Mouse (Mus musculus) gastrocnemius, adult 2 months (tissue): ENCODE results near the gene Efna3. TPM values are rescaled to one million over a fixed set of nuclear protein-coding genes. Genes with fewer than 3 reads are reported as not detected.
A peak's percentile ranks its signal among the peaks of the same experiment; 100 is the strongest.

Experiments used
- DNase-seq: peaks from one replicate; pipeline ENCODE4 v3.0.0; 2022
- H3K27ac ChIP-seq: fragments of 200-600 bp; 2 replicates; pipeline ENCODE4 v1.8.1; 2022; ENCODE audit warnings: mild to moderate bottlenecking
- H3K4me3 ChIP-seq: fragments of 200-600 bp; 2 replicates; pipeline ENCODE4 v1.8.1; 2022; ENCODE audit warnings: mild to moderate bottlenecking, moderate library complexity
- CTCF ChIP-seq: fragments of 200-600 bp; IDR thresholded peaks from 2 replicates; pipeline ENCODE4 v1.8.1; 2022; ENCODE audit warnings: antibody characterized with exemption, mild to moderate bottlenecking, moderate library complexity
- intact Hi-C: fragments of 180-260 bp; cut with DNase I; formaldehyde crosslinking; loops from one replicate; pipeline ENCODE4 v1.15.1; 2025
- total RNA-seq, 2 experiments: library from RNA; stranded (reverse); gene quantifications; 2 replicates each; pipeline ENCODE4 v1.2.3; 2021

The Efna3 gene
- total RNA-seq, 2 experiments from 2014 or later = not detected

GRCm38 (mm10) chr3:89276061-89276460, 46.7 kb downstream of the Efna3 start:
- intact Hi-C loops = no loop called here
- no peak for TF ChIP-seq CTCF
- H3K27ac ChIP-seq = peak overlapping the region; percentile 96
- peak overlapping the region; percentile 85 for H3K4me3 ChIP-seq
- no peak for DNase-seq

GRCm38 (mm10) chr3:89271760-89272159, 51.0 kb downstream of the Efna3 start:
- no peak for TF ChIP-seq CTCF
- H3K27ac ChIP-seq = peak overlapping the region; percentile 1; the same call in 1 of the 2 replicates
- H3K4me3 ChIP-seq = peak overlapping the region; percentile 11; the same call in 1 of the 2 replicates
- intact Hi-C loops = no loop called here
- DNase-seq = peak; percentile 47

GRCm38 (mm10) chr3:89270891-89271290, 51.9 kb downstream of the Efna3 start:
- H3K27ac ChIP-seq = peak overlapping the region; percentile 90
- no peak for TF ChIP-seq CTCF
- peak overlapping the region; percentile 88 for H3K4me3 ChIP-seq
- peak; percentile 73 for DNase-seq
- intact Hi-C loops = no loop called here

GRCm38 (mm10) chr3:89270051-89270755, 52.6 kb downstream of the Efna3 start, which contains the start of gene Slc50a1:
TSS of gene Slc50a1 (minus strand) at chr3:89270570.
- peak; percentile 95 for DNase-seq
- intact Hi-C loops = no loop called here
- peak; percentile 64 for TF ChIP-seq CTCF
- H3K4me3 ChIP-seq = peak within 1 kb of the TSS; percentile 88
- H3K27ac ChIP-seq = peak within 1 kb of the TSS; percentile 90

- intact Hi-C loops = no loop called here
- peak overlapping the region; percentile 88 for H3K4me3 ChIP-seq
- H3K27ac ChIP-seq = peak overlapping the region; percentile 90
- no peak for DNase-seq
- no peak for TF ChIP-seq CTCF
These were observed 53.8 kb downstream of the Efna3 start for GRCm38 (mm10) chr3:89268916-89269315.

GRCm38 (mm10) chr3:89266439-89266893, 56.3 kb downstream of the Efna3 start:
- Histone ChIP-seq H3K4me3 (peak overlapping the region; percentile 84), H3K27ac (peak overlapping the region; percentile 93)
- peak; percentile 83 for DNase-seq
- TF ChIP-seq CTCF = no peak
- intact Hi-C loops = loop anchor here (2.0 kb wide), 2 partner anchors 14 to 16 kb away; partner anchors contain the start of gene Efna1

Other genes starting within 250 kb of the Efna3 start
- gene Rusc1, start 229.7 kb downstream of the Efna3 start, total RNA-seq = 10 to 100 TPM; 16.8 to 20.5 TPM
- gene Gm43738, start 221.9 kb downstream of the Efna3 start, total RNA-seq = not detected
- 10 to 100 TPM; 24.8 to 28.8 TPM for gene Fdps, start 221.0 kb downstream of the Efna3 start, total RNA-seq
- gene Pklr, start 186.8 kb downstream of the Efna3 start, total RNA-seq = not detected
- gene Hcn3, start 162.8 kb downstream of the Efna3 start, total RNA-seq = under 1 TPM; 0.31 to 0.43 TPM
- gene Clk2, start 158.2 kb downstream of the Efna3 start, total RNA-seq = 10 to 100 TPM; 16.0 to 21.4 TPM
- gene Scamp3, start 145.5 kb downstream of the Efna3 start, total RNA-seq = 10 to 100 TPM; 37.7 to 39.0 TPM
- gene Fam189b, start 139.8 kb downstream of the Efna3 start, total RNA-seq = 10 to 100 TPM; 15.8 to 17.2 TPM
- 10 to 100 TPM; 17.4 to 19.7 TPM for gene Gba, start 120.0 kb downstream of the Efna3 start, total RNA-seq
- gene Thbs3, start 107.8 kb downstream of the Efna3 start, total RNA-seq = 10 to 100 TPM in 1 of 2 experiments, 1 to 10 TPM in 1; 6.4 to 10.2 TPM
- 10 to 100 TPM; 40.7 to 51.4 TPM for gene Mtx1, start 95.9 kb downstream of the Efna3 start, total RNA-seq
- gene Muc1, start 93.9 kb downstream of the Efna3 start, total RNA-seq = under 1 TPM; 0.13 to 0.22 TPM
- 10 to 100 TPM; 62.9 to 79.7 TPM for gene Krtcap2, start 77.0 kb downstream of the Efna3 start, total RNA-seq
- under 1 TPM; 0.18 to 0.50 TPM for gene Trim46, start 76.7 kb downstream of the Efna3 start, total RNA-seq
- gene Dpm3, start 63.6 kb downstream of the Efna3 start, total RNA-seq = 10 to 100 TPM; 16.4 to 26.9 TPM
- 1 to 10 TPM; 8.9 to 9.7 TPM for gene Slc50a1, start 52.4 kb downstream of the Efna3 start, total RNA-seq
- 10 to 100 TPM in 1 of 2 experiments, 1 to 10 TPM in 1; 7.9 to 13.1 TPM for gene Efna1, start 41.8 kb downstream of the Efna3 start, total RNA-seq
- gene Efna4, start 15.1 kb upstream of the Efna3 start, total RNA-seq = under 1 TPM; 0.15 to 0.20 TPM
- gene Adam15, start 27.0 kb upstream of the Efna3 start, total RNA-seq = 10 to 100 TPM; 21.7 to 30.5 TPM
- gene Dcst2, start 39.0 kb upstream of the Efna3 start, total RNA-seq = not detected
- gene Dcst1, start 42.3 kb upstream of the Efna3 start, total RNA-seq = not detected
- gene Zbtb7b, start 71.8 kb upstream of the Efna3 start, total RNA-seq = 10 to 100 TPM; 22.8 to 33.3 TPM
- gene Lenep, start 79.8 kb upstream of the Efna3 start, total RNA-seq = 1 to 10 TPM in 1 of 2 experiments, under 1 TPM in 1; 0.41 to 2.1 TPM
- 10 to 100 TPM; 40.8 to 56.4 TPM for gene Flad1, start 88.9 kb upstream of the Efna3 start, total RNA-seq
- gene Cks1b, start 95.4 kb upstream of the Efna3 start, total RNA-seq = 1 to 10 TPM; 1.8 to 2.5 TPM
- 10 to 100 TPM; 15.0 to 17.2 TPM for gene Shc1, start 95.5 kb upstream of the Efna3 start, total RNA-seq
- gene Pygo2, start 107.2 kb upstream of the Efna3 start, total RNA-seq = 10 to 100 TPM in 1 of 2 experiments, 1 to 10 TPM in 1; 9.5 to 10.1 TPM
- gene Pbxip1, start 113.7 kb upstream of the Efna3 start, total RNA-seq = 100 to 1,000 TPM; 202 to 227 TPM
- gene Pmvk, start 131.6 kb upstream of the Efna3 start, total RNA-seq = 10 to 100 TPM in 1 of 2 experiments, 1 to 10 TPM in 1; 6.3 to 11.1 TPM
- 1 to 10 TPM; 1.4 to 4.1 TPM for gene Kcnn3, start 197.2 kb upstream of the Efna3 start, total RNA-seq